Mouse (Mus musculus) megakaryocyte-erythroid progenitor cell, adult 5 weeks (primary cell): ENCODE data around the gene Hsd17b12. TPM values are rescaled to one million over a fixed set of nuclear protein-coding genes. Genes with fewer than 3 reads are reported as not detected.

ENCODE experiments used
- polyA plus RNA-seq: library from polyadenylated mRNA; stranded (reverse); fragments of >175 nt; gene quantifications from 2 replicates; pipeline ENCODE4 v1.2.3, GENCODE M21; 2012

Gene Hsd17b12
- 21.0 and 27.4 TPM in 2 replicates for polyA plus RNA-seq

DNA sequence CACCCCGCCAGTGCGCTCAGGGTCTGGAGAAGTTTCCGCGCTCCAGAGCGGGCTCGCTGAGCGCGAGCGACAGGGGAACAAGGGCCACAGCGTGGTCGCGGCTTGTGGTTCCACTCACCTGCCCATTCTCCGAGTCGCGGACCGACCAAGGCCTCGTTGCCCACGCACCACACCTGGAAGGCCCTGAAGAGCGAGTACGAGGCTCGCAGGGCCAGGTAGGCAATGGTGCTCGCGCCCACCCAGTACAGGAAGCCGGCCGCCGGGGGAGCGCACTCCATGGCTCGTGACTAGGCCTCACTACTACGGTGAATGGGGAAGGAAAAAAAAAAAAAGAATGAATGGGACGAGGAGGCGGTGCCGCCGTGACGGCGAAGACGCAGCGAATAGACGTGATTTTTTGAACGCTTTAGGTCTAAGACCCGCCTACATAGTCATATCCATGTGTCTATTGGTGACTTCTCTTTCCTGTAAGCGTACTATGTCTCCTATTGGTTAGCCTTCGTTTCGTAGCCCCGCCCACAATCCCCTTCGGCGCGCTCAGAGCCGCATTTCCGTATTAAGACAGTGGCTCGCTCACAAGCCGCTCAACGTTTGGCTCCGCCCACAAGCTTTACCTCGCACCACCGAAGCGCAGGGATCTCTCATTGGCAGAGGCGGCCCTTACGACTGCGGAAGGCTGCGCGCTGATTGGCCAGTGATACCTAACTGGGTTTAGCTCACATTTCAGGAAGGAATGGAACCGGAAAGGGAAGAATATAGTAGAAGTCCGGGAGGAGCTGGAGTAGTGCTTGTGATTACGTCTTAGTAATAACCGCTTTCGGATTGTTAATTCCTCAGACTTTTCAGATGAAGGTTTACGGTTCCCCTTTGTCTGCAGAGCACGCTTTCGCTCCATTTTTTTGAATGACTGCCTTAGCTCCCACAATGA is at the start of gene Hsd17b12:
Gene Hsd17b12 (minus strand): TSS at position 373 of the 928 bp plus-strand sequence.

GRCm38 (mm10) chr2:94010335-94011291 is 147.2 kb downstream of the Hsd17b12 start, which contains the start of gene Alkbh3:
Alkbh3 (minus strand) TSS chr2:94010807.

GRCm38 (mm10) chr2:93996254-93996653 is 161.5 kb downstream of the Hsd17b12 start, which contains the start of gene Gm27027:
Gm27027 (minus strand) TSS chr2:93996354.

Other genes with a start within 250 kb of the Hsd17b12 start
- gene Gm13889, start 200.8 kb downstream of the Hsd17b12 start, polyA plus RNA-seq = 1.8 and 2.3 TPM in 2 replicates
- not detected in 2 replicates for gene Gm27027, start 161.6 kb downstream of the Hsd17b12 start, polyA plus RNA-seq
- gene Alkbh3, start 147.2 kb downstream of the Hsd17b12 start, polyA plus RNA-seq = 34.0 and 39.9 TPM in 2 replicates
- 4.4 TPM in 2 replicates for gene Ttc17, start 248.7 kb upstream of the Hsd17b12 start, polyA plus RNA-seq